Mouse (Mus musculus): ENCODE data around the gene Zfp866. TPM values are rescaled to one million over a fixed set of nuclear protein-coding genes. Genes with fewer than 3 reads are reported as not detected.

The Zfp866 gene
- polyA plus RNA-seq, 2 experiments from 2014 or later, result 15.8 to 20.6 TPM

DNA sequence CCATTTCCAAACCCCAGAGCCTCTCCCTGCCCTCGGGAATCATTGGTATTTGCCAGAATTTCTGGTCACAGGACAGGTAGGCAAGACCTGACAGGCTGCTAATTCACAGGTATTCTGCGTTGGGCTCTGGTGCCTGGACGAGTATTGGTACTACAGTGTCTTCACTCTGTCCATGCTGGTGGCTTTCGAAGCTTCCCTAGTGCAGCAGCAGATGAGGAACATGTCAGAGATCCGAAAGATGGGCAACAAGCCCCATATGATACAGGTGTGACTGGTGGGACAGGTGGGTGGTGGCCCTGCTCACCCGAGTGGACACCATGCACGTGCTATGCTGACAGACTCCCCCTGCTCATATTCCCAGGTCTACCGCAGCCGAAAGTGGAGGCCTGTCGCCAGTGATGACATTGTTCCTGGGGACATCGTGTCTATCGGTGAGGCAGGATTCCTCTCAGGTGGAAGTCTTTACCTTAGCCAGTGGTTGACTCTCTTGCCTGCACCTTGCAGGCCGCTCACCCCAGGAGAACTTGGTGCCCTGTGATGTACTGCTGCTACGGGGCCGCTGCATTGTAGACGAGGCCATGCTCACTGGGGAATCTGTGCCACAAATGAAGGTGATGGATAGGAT lies 5.9 kb upstream of the Zfp866 start:
- no peak for ATAC-seq

DNA sequence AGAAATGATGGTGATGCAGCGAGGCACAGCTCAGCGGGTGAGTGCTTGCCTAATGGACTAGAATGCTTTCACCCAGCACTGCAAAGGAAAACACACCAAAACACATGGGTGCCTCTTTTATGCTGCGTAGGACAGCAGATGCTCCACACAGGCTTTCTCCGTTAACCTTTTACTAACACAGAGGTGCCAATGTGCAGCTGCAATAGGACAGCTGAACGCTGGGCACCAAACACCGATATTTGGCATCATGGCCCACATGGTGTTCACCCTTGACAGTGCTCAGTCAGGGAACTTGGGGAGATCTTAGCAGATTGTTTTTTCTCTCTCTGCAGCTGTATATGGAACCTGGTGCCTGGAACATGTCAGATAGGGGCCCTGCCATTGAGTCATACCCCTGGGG lies 3.9 kb upstream of the Zfp866 start:
- ATAC-seq, result no peak

DNA sequence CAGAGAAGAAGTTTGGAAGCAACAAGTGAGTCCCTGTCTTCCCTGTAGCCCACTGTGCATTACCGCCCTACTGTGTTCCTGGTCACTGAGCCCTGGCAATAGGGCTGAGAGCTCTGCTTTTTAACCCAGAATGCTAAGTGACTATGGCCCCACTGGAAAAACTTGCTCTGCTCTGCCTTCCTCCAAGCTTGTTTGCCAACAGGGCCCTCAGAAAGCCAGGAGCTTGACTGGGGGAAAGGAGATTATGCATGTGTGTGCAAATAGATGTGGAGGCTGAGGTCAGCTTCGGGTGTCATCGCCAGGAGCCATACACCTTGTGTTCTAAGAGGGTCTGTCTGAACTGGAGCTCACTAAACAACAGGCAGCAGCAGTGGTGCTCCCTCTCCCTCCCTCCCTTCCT lies 3.1 kb upstream of the Zfp866 start:
- no peak for ATAC-seq

DNA sequence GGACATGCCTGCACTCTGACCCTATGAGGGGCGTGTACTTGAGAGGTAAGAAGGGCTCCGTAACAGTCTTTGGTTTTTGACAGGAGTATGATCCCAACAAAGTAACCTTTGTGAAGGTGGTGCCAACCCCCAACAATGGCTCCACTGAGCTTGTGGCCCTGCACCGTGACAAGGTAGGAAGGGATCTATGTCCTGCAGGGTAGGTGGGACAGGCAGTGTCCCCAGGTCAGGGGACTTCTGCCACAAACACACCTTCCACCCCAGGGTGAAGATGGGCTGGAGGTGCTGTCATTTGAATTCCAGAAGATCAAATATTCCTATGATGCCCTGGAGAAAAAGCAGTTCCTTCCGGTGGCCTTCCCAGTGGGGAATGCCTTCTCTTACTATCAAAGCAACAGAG lies 2.7 kb upstream of the Zfp866 start:
- ATAC-seq, result no peak

DNA sequence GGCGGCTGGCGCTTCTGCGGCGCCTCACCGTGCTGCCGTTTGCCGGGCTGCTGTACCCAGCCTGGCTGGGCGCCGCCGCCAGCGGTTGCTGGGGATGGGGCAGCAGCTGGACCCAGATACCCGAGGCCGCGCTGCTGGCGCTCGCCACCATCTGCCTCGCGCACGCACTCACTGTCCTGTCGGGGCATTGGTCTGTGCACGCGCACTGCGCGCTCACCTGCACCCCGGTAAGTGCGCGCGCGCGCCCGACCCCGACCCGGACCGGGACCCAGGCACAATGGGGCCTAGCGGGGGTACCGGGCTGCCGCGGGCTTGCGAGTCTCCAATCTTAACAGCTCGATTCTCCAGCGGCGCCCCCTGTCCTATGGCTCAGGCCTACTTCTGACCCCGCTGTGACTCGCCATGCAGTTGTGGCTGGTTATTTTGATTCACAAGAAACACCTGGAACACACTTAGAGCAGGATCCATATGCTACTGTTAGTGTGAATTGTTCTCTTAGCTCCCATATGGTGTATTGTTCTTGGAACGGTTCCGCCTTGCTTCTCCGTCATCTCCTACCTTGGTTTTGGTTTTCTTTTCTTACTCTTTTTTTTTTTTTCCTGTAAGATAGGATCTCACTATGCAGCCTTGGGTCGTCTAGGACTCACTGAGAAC lies 564 bp upstream of the Zfp866 start:
- peak; percentile 44 for ATAC-seq

DNA sequence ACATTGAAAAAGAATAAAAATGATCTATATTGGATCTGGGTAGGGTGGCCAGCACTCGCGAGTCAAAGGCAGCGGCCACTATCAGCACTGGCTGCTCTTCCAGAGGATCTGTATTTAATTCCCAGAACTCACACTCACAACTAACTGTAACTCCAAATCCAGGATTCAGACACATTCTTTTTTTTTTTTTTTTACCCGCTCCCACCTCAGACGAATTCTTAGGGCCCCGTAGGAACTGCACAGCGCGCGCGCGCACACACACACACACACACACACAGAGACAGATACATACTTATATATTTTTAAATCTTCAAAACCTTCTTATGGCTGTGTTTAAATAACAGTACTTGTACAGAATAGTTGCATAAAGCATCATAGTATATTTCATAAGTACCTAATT lies 614 bp downstream of the Zfp866 start:
- ATAC-seq, result no peak

DNA sequence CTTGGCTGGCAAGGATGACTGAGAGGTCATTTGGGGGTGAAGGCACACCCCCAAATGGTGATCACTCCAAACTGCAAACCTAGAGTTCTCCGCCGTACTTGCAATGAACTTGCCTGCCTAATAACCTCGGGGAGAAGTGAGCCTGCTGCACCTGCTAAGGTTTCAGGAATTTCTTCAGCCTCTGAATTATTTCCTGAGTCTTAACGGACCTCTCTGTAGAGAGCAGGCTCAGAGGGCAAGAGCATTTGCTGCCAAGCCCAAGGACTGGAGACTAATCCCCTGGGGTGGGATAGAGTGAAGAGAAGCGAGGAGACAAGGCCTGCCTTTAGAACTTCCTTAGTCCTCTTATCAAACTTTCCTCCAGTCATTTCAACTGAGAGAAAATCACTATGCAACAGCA lies 1.2 kb downstream of the Zfp866 start:
- ATAC-seq, result no peak

DNA sequence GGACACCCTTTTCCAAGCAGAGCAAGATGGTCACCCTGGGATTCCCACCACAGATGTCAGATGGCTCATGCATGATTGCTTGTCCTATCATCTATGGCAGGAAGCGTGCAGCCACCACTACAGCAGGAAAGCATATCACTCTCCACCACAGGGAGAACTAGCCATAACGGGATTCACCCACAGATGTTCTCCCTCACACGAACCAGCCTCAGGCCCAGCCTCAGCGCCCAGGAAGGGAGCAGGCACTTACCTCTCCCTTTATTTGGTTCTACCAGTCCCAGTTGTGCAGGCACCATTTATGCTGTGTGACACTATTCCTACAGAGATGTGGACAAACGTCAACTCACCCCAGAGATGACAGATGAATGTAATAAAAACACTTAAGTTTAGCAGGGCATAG lies 1.9 kb downstream of the Zfp866 start:
- ATAC-seq, result no peak

DNA sequence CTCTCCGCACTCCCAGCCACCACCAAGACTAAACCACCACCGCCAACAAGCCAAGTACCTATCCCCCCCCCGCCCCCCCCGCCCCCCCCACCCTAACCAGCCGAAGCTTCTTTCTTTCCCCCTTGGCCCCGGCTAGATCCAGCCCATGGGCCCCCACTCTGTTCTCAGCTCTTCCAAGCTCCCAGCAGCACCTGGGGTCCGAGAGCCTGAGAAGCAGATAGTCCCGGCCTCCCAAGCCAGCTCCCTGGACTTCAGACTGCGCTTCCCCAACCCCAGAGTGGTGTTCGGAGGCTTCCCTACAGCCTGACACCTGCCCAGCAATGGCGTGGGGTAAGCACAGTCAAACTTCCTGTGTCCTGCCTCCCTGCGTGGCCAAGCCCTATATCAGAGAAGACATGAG lies 13.9 kb downstream of the Zfp866 start:
- ATAC-seq, result no peak

DNA sequence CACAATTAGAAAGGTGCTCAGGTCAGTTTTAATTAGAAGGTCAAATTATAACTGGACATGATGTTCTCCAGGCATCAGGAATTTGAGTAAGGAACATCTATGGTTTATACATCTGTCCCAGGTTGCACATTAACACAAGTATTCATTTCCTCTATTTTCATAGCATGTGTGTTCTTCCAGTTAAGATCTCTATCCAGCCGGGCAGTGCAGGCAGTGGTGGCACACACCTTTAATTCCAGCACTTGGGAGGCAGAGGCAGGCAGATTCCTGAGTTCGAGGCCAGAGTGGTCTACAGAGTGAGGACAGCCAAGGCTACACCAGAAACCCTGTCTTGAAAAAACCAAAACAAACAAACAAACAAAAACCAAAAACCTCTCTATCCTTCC lies 15.8 kb downstream of the Zfp866 start:
- ATAC-seq, result no peak

DNA sequence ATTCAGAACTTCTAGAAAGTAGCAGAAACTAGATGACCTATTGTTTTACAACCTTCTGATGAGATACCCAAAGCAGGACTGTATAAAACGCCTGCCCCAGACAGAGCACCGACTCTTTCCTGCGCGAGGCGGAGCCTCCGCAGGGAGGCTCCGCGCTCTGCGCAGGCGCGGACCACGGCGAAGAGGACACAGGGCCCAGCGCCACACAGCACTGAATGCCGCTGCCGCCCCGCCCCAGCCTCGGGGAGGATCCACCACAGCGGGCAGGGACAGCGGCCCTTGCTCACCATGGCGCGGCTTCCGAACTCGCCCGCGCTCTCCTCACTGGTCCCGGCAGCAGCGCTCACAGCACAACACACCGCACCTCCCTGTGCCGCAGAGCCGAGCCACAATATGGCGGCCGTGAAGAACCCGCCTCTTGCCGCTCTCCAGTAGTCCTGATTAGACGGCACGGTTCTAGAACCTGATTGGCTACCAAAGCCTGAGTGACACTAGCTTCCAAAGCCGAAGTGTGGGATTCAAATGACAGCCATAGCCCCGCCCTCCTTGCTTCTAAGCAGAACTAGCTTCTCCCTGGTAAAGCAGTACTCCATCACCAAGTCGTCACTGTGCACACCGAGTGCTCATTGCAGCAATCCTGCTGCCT lies 16.4 kb downstream of the Zfp866 start, which contains the start of gene Gm20422:
TSS of gene Gm20422 (minus strand) at position 384 of the 646 bp plus-strand sequence.
- peak; percentile 99 for ATAC-seq

DNA sequence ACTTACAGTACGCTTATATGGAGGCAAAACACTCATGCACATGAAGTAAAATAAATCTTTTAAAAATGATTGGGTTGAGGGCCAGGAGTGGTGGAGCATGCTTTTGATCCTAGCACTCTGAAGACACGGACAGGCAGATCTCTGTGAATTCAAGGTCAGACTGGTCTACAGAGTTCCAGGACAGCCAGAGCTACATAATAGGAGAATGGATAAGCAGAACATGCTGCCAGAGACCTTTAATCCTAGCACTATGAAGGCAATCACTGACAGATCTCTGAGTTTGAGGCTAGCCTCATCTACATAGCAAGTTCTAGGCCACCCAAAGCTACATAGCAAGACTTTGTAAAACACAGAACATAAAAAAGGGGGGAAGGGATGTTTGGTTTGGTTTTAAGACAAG lies 18.9 kb downstream of the Zfp866 start:
- no peak for ATAC-seq

DNA sequence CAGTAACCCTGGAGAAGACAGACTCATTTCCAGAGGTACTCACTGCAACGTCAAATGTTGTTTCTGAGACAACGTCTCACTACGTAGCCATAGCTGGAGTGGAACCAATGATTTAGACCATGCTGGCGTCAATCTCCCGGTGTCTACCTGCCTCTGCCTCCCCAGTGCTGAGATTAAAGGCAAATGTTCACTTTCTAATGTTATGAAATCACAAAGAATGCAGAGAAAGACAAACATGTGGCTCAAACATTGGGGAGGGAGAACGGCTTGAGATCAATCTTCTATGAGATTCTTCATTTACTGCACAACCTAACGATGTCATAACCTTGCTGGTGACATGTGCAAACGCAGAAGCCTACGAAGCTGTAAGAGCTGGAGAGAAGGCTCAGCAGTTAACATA lies 19.8 kb downstream of the Zfp866 start:
- ATAC-seq, result no peak

DNA sequence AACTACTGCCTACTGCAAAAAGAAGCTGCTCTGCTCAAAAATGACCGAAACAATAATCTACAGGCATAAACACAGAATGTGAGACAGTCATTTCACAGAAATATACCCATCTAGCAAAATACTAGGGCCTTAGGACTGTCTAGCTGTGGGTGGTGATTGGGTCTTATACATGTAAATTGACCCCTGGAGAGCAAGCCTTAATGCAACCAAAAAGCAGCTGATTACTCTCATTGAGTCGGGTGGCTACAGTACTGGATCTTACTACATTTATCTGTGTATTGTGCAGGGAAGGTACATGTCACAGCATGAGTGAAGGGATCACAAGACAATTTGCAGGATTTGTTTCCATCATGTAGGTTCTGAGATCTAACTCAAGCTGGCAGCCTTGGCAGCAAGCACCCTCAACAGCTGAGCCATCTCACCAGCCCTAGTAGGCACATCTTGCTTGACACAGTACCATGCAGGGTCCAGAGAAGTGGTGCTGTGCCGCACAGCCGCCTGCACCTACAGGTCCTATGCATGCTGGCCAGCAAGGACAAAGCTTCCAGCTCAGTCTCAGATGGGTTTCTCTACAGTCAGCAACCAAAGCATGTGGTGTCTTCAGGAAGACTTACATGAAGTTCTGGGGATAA lies 29.0 kb downstream of the Zfp866 start:
- no peak for ATAC-seq

DNA sequence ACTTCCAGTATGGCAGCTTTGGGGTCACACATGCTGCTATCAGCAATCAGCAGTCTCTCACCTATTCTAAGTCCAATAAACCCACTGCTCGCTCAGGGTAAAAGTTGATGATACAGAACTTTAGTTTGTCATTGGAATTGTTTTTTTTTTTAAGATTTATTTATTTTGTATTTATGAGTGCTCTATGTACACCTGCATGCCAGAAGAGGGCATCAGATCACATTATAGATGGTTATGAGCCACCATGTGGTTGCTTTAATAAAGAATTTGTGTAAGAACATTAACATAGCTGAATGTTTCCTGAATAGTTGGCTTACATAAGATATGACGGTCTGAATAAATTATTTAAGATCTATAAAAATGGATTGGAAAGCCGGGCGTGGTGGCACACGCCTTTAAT lies 32.7 kb downstream of the Zfp866 start:
- no peak for ATAC-seq

DNA sequence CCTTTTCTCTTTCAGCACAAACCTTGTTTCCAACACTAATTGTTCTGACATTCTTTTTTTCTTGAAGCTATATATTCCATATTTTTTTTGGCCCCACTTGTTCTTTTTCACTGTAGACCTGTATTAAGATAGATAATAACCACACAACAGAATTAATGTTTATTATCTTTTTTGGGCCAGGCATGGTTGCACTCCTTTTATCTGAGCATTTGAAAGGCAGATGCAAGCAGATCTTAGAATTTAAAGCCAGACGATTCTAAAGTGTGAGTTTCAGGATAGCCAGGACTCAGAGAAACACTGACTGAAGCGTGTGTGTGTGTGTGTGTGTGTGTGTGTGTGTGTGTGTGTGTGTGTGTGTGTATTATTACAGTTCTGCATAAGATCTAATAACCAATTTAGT lies 38.5 kb downstream of the Zfp866 start:
- ATAC-seq, result no peak

DNA sequence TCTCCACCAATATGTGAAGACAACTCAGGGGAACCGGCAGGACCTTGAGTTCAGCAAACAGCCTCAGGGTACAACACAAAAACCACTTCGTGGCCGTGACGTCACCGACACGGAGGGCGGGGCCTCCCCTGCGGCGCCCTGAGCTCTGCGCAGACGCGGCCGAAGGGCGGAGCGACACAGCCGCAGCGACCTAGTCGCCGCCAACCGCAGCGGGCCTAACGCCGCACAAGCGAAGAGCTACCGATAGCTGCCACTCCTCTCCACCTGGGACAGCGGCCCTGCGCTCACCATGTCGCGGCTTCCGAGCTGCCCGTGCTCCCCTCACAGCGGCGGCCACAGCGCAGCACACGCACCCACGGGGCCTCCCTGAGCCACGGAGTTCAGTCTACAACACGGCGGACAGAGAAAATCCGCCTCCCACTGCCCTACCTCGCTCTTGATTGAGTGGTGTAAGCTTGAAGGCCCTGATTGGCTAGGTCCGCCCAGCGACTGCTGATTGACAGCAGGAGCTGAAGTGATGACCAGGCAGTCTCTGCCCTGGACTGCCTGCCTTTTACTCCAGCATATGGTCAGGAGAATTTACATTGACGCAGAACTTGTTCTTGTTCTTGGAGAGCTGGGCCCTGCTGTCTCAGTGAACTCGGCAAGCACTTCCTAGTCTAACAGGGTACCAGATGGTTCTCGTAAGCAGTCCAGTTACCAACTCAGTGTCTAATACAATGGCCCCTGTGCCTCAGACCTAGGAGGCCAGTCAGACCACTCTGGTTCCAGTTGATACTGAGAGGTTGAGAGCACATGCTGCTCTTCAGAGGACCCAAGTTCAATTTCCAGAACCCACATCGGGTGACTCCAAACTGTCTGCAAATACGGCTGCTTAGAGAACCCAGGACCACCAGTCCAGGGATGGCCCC lies 41.2 kb downstream of the Zfp866 start, which contains the start of gene Zfp963:
TSS of gene Zfp963 (minus strand) at position 427 of the 911 bp plus-strand sequence.
- peak; percentile 91 for ATAC-seq

DNA sequence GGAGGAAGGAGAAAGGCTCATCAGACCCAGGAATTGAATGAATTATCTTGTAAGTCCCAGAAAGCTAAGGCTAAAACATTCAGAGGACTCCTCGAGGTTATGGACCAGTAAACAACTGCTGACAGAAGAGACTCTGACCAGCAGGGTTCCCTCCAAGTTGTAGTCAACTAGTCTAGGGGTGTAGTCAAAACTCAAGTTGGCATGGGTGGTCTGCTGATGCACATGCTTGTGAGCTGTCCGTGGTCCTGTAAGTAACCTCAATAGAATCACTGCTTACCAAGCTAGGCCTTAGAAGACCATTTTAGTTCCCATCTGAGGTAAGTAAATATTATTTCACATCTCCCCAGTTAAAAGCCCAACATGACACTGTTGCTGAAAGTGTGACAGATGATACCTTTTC lies 49.7 kb downstream of the Zfp866 start:
- no peak for ATAC-seq

DNA sequence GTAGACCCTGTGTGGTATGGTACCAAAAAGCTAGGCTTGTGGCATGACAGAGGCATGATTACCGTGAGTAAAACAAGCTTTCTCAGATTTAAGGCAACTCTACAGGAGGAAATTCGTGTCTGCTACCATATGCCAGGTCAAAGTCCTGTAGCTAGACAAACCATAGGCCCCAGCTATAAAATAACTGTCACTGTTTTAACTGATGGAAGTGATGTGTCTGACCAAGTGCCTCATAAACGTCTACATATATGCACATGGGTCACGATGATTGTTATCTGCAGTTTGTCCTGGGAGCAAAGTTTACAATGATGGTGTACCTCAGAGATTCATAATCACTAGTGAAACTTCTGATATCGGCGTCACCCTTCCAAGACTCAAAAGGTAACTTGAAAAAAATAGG lies 50.2 kb downstream of the Zfp866 start:
- ATAC-seq, result no peak

DNA sequence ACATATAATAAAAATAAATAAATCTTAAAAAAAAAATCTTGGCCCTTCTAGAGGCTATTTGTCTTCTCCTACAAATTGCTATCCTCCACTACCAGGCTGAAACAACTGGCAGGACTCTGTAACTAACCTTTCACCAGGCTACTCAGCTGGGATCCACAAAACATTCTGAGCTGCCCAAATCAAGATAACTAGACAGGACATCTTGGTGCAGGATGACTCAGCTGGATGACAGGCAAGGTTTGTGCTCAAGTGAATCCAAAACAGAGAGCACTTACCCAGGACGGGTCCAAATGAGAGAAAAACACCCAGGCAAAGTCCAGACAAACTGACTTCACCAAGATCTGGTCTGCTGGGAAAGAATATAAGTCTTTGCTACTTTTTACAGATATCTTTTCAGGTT lies 55.5 kb downstream of the Zfp866 start:
- ATAC-seq, result no peak

DNA sequence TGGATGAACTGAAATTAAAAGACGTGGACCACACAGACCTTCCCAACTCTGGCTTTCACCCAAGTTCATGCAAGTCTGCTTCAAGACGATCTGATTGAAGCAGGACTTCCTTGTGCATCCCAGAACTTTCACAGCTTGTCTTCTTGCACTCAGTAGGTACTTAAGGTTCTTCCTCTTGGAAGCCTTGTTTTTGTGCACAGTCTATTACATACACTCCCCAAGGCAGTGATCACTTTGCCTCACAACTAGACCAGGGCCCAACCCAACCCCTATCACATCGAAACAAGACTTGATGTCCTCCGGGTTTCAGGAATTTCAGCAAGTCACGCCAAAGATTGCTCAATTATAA lies 73.8 kb downstream of the Zfp866 start:
- ATAC-seq, result no peak

DNA sequence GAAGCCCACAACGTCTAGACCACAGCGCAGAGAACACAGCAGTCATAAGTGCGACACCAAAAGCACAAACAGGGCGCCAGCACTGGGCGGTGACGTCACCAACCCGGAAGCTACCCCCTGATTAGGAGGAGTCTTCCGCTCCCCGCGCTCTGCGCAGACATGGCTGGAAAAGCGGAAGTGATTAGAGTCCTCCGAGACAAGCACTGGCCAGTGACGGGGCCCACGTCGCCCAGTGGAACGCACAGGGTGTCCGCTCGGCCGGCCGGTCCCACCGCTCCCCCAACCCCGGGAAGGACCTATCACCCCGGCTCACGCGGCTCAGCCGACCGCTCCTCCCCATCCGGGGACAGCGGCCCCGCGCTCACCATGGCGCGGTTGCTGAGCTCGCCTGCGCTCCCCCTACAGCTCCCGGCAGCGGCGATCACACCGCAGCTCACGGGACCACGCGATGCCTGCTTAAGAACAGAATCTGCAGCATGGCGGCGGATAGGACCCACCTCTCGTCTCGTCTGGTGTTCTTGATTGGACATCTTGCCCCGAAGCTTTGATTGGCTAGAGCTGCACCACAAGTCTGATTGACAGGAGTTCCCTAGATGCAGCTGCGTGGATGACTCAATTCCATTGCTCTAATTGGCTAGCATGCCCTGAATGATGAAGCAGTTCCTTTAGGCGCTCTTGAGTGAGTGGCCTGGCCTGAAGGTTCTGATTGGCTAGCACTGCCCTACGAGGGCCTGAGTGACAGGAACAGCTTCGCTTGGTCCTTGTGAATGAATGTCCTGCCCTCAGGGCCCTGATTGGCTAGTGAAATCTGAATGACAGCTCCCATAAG lies 74.4 kb downstream of the Zfp866 start:
- peak; percentile 94 for ATAC-seq

All from activated CD4-positive, CD25-positive, alpha-beta regulatory T cell, adult 4 months (primary cell).